Mouse (Mus musculus): ENCODE results near the gene Vill. TPM values are rescaled to one million over a fixed set of nuclear protein-coding genes. Genes with fewer than 3 reads are reported as not detected.
A peak's percentile ranks its signal among the peaks of the same experiment; 100 is the strongest.

The Vill gene
- total and polyA plus RNA-seq, 2 experiments from 2014 or later: 2.7 to 6.5 TPM

DNA sequence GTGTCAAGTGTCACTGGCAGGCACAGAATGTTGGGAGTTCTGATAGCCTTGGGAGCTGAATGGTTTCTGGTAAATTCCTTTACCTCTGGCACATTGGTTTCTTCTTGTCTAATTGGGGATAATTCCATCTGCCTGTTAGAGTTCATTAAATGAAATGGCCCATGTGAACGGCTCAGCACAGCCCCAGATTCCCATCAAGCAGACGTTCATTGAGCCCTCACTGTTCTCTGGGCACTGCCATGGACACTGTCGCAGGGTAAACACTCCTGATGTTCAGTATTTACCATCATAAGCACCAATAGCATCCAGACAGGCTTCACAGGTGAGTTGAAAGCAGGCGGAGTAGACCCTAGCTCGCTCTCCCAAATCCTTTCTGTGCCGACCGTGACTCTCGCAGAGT lies 18.5 kb upstream of the Vill start:
- no peak for TF ChIP-seq CTCF (IDR thresholded peaks at IDR 0.05; ENCODE audit: low read depth)
- peak; percentile 30; the same call in 1 of the 2 replicates for ATAC-seq
- Histone ChIP-seq H3K4me1 (ENCODE audit: insufficient read depth) (peaks cover 14% of the 10 kb centered on the region; the same call in 1 of the 2 replicates), H3K9me3 (ENCODE audit: low read length) (no peaks in the 10 kb centered on the region), H3K27me3 (ENCODE audit: insufficient read depth, low read length) (no peaks in the 10 kb centered on the region), H3K4me2 (ENCODE audit: low read depth) (no peak overlapping the region), H3K9ac (no peak overlapping the region), H3K27ac (ENCODE audit: low read depth, low read length) (peak overlapping the region; percentile 70), H3K36me3 (ENCODE audit: insufficient read depth) (peaks cover 3% of the 10 kb centered on the region; the same call in 1 of the 2 replicates), H3K4me3 (ENCODE audit: low read depth, low read length) (no peak overlapping the region)
- 58% methylated on average over 8 of the region's 8 CpGs for WGBS
- DNase-seq: no peak

- no peaks in the 10 kb centered on the region for H3K9me3 ChIP-seq (ENCODE audit: low read length)
- H3K9ac ChIP-seq: no peak overlapping the region
- H3K4me3 ChIP-seq (ENCODE audit: low read depth, low read length): no peak overlapping the region
- ATAC-seq (no peak), DNase-seq (peak; percentile 39)
- H3K4me1 ChIP-seq (ENCODE audit: insufficient read depth): peaks cover 14% of the 10 kb centered on the region; the same call in 1 of the 2 replicates
- H3K36me3 ChIP-seq (ENCODE audit: insufficient read depth): peaks cover 3% of the 10 kb centered on the region; the same call in 1 of the 2 replicates
- TF ChIP-seq CTCF (IDR thresholded peaks at IDR 0.05; ENCODE audit: low read depth): no peak
- WGBS: 43% methylated on average over 29 of the region's 29 CpGs
- no peaks in the 10 kb centered on the region for H3K27me3 ChIP-seq (ENCODE audit: insufficient read depth, low read length)
- H3K27ac ChIP-seq (ENCODE audit: low read depth, low read length): no peak overlapping the region
- no peak overlapping the region for H3K4me2 ChIP-seq (ENCODE audit: low read depth)
These were observed 17.6 kb upstream of the Vill start for GRCm38 (mm10) chr9:119034676-119035665.

- peaks cover 14% of the 10 kb centered on the region; the same call in 1 of the 2 replicates for H3K4me1 ChIP-seq (ENCODE audit: insufficient read depth)
- H3K36me3 ChIP-seq (ENCODE audit: insufficient read depth): peaks cover 6% of the 10 kb centered on the region
- 68% methylated on average over 7 of the region's 7 CpGs for WGBS
- ATAC-seq (no peak), DNase-seq (no peak)
- no peak overlapping the region for H3K9ac ChIP-seq
- no peak overlapping the region for H3K4me2 ChIP-seq (ENCODE audit: low read depth)
- no peak overlapping the region for H3K27ac ChIP-seq (ENCODE audit: low read depth, low read length)
- no peaks in the 10 kb centered on the region for H3K9me3 ChIP-seq (ENCODE audit: low read length)
- H3K27me3 ChIP-seq (ENCODE audit: insufficient read depth, low read length): no peaks in the 10 kb centered on the region
- no peak overlapping the region for H3K4me3 ChIP-seq (ENCODE audit: low read depth, low read length)
- TF ChIP-seq CTCF (IDR thresholded peaks at IDR 0.05; ENCODE audit: low read depth): no peak
These were observed 16.7 kb upstream of the Vill start for GRCm38 (mm10) chr9:119035836-119036235.

DNA sequence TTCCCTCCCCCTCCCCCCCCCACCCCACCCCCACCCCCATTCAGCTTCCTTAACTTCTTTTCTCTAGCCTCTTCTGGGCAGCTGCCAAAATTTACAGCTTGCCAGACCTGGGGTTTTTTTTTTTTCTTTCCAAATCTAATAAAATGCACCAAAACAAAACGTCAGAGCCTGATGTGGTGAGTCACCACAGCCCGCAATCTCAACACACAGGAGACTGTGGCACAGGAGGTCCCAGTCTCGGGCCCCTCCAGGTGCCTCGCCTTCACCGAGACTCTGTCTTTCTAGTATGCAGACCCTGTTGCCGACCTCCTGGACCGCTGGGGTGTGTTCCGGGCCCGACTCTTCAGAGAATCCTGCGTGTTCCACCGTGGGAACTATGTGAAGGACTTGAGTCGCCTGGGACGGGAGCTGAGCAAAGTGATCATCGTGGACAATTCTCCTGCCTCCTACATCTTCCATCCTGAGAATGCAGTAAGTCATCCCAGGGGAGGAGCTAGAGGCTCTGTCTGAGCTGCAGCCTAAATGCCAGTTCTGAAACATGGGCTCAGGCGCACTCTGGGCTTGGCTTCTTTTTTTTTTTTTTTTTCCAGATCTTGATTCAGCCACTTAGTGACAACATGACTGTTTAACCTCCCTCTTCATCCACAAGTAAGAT lies 15.4 kb upstream of the Vill start:
- ATAC-seq (no peak), DNase-seq (peak; percentile 49)
- TF ChIP-seq CTCF (IDR thresholded peaks at IDR 0.05; ENCODE audit: low read depth): no peak
- Histone ChIP-seq H3K27ac (ENCODE audit: low read depth, low read length) (no peak overlapping the region), H3K4me2 (ENCODE audit: low read depth) (no peak overlapping the region), H3K9me3 (ENCODE audit: low read length) (no peaks in the 10 kb centered on the region), H3K36me3 (ENCODE audit: insufficient read depth) (peaks cover 16% of the 10 kb centered on the region), H3K27me3 (ENCODE audit: insufficient read depth, low read length) (no peaks in the 10 kb centered on the region), H3K9ac (no peak overlapping the region), H3K4me3 (ENCODE audit: low read depth, low read length) (no peak overlapping the region), H3K4me1 (ENCODE audit: insufficient read depth) (peaks cover 14% of the 10 kb centered on the region; the same call in 1 of the 2 replicates)
- 43% methylated on average over 15 of the region's 15 CpGs for WGBS

GRCm38 (mm10) chr9:119038574-119038973 lies 14.0 kb upstream of the Vill start:
- H3K4me2 ChIP-seq (ENCODE audit: low read depth): no peak overlapping the region
- peaks cover 4% of the 10 kb centered on the region; the same call in 1 of the 2 replicates for H3K4me1 ChIP-seq (ENCODE audit: insufficient read depth)
- ATAC-seq: no peak
- no peak overlapping the region for H3K9ac ChIP-seq
- H3K4me3 ChIP-seq (ENCODE audit: low read depth, low read length): no peak overlapping the region
- H3K27ac ChIP-seq (ENCODE audit: low read depth, low read length): no peak overlapping the region
- no peak for TF ChIP-seq CTCF (IDR thresholded peaks at IDR 0.05; ENCODE audit: low read depth)
- H3K9me3 ChIP-seq (ENCODE audit: low read length): no peaks in the 10 kb centered on the region
- H3K36me3 ChIP-seq (ENCODE audit: insufficient read depth): peaks cover 21% of the 10 kb centered on the region
- WGBS: 92% methylated on average over 3 of the region's 3 CpGs
- DNase-seq: no peak
- H3K27me3 ChIP-seq (ENCODE audit: insufficient read depth, low read length): no peaks in the 10 kb centered on the region

- Histone ChIP-seq H3K4me3 (ENCODE audit: low read depth, low read length) (no peak overlapping the region), H3K4me1 (ENCODE audit: insufficient read depth) (no peaks in the 10 kb centered on the region), H3K9ac (no peak overlapping the region), H3K9me3 (ENCODE audit: low read length) (no peaks in the 10 kb centered on the region), H3K36me3 (ENCODE audit: insufficient read depth) (peaks cover 21% of the 10 kb centered on the region), H3K27me3 (ENCODE audit: insufficient read depth, low read length) (no peaks in the 10 kb centered on the region), H3K27ac (ENCODE audit: low read depth, low read length) (no peak overlapping the region), H3K4me2 (ENCODE audit: low read depth) (no peak overlapping the region)
- TF ChIP-seq CTCF (IDR thresholded peaks at IDR 0.05; ENCODE audit: low read depth): no peak
- ATAC-seq (no peak), DNase-seq (peak; percentile 16)
- 72% methylated on average over 15 of the region's 15 CpGs for WGBS
These were observed 12.3 kb upstream of the Vill start for GRCm38 (mm10) chr9:119040101-119040775.

All from forebrain, postnatal 0 days (tissue).